Mouse (Mus musculus): ENCODE measurements around the gene D1Ertd622e.

D1Ertd622e gene

GRCm38 (mm10) chr1:97634104-97634503, 27.8 kb downstream of the D1Ertd622e start:
- CTCF ChIA-PET, result no interaction called here

- CTCF ChIA-PET, result no interaction called here
These were observed 29.2 kb downstream of the D1Ertd622e start for GRCm38 (mm10) chr1:97632545-97633256.

GRCm38 (mm10) chr1:97631843-97632470, 29.9 kb downstream of the D1Ertd622e start:
- CTCF ChIA-PET, result no interaction called here

- CTCF ChIA-PET, result no interaction called here
These were observed 31.7 kb downstream of the D1Ertd622e start for GRCm38 (mm10) chr1:97630146-97630545.

- CTCF ChIA-PET, result no interaction called here
These were observed 33.0 kb downstream of the D1Ertd622e start for GRCm38 (mm10) chr1:97628859-97629258.

GRCm38 (mm10) chr1:97628016-97628415, 33.9 kb downstream of the D1Ertd622e start:
- CTCF ChIA-PET, result interaction anchor here (0.6 kb wide), 1 partner anchor 17 kb away, joined by 4 read pairs; no protein-coding TSS in a partner anchor

- CTCF ChIA-PET, result no interaction called here
These were observed 36.4 kb downstream of the D1Ertd622e start for GRCm38 (mm10) chr1:97625427-97625826.

GRCm38 (mm10) chr1:97624386-97624785, 37.5 kb downstream of the D1Ertd622e start:
- CTCF ChIA-PET, result no interaction called here

GRCm38 (mm10) chr1:97623214-97623856, 38.5 kb downstream of the D1Ertd622e start:
- CTCF ChIA-PET, result no interaction called here

- CTCF ChIA-PET, result no interaction called here
These were observed 39.2 kb downstream of the D1Ertd622e start for GRCm38 (mm10) chr1:97622574-97623208.

- CTCF ChIA-PET, result no interaction called here
These were observed 42.1 kb downstream of the D1Ertd622e start for GRCm38 (mm10) chr1:97619621-97620320.

GRCm38 (mm10) chr1:97615525-97615924, 46.3 kb downstream of the D1Ertd622e start:
- CTCF ChIA-PET, result no interaction called here

- CTCF ChIA-PET, result no interaction called here
These were observed 47.1 kb downstream of the D1Ertd622e start for GRCm38 (mm10) chr1:97614531-97615462.

GRCm38 (mm10) chr1:97611747-97612146, 50.1 kb downstream of the D1Ertd622e start:
- CTCF ChIA-PET, result no interaction called here

GRCm38 (mm10) chr1:97603361-97603760, 58.5 kb downstream of the D1Ertd622e start:
- CTCF ChIA-PET, result no interaction called here

GRCm38 (mm10) chr1:97600371-97600770, 61.5 kb downstream of the D1Ertd622e start:
- CTCF ChIA-PET, result no interaction called here

GRCm38 (mm10) chr1:97599101-97599500, 62.8 kb downstream of the D1Ertd622e start:
- CTCF ChIA-PET, result no interaction called here

GRCm38 (mm10) chr1:97588561-97588960, 73.3 kb downstream of the D1Ertd622e start:
- CTCF ChIA-PET, result no interaction called here

- CTCF ChIA-PET, result no interaction called here
These were observed 76.8 kb downstream of the D1Ertd622e start for GRCm38 (mm10) chr1:97585106-97585505.

GRCm38 (mm10) chr1:97584171-97584570, 77.7 kb downstream of the D1Ertd622e start:
- CTCF ChIA-PET, result no interaction called here

- CTCF ChIA-PET, result no interaction called here
These were observed 78.8 kb downstream of the D1Ertd622e start for GRCm38 (mm10) chr1:97583085-97583484.

All from spleen, embryonic (tissue).